Mouse (Mus musculus) right cerebral cortex, postnatal 4 days (tissue): Measurements from ENCODE around the gene Yap1.
"Not testable (repeated sequence)": the region's sequence is repeated elsewhere in the genome, so short reads cannot be mapped to it uniquely, and the experiment has no call there.

Source experiments
- DNase-seq: peaks from one replicate; pipeline ENCODE4 v3.0.0-alpha.2; 2022

Yap1 gene

GRCm38 (mm10) chr9:7907351-7907985 lies 96.9 kb downstream of the Yap1 start:
- no peak for DNase-seq

- DNase-seq, result no peak
Measured at GRCm38 (mm10) chr9:7906564-7906963, 97.8 kb downstream of the Yap1 start.

GRCm38 (mm10) chr9:7903825-7904224 lies 100.6 kb downstream of the Yap1 start:
- no peak for DNase-seq

- no peak for DNase-seq
Measured at GRCm38 (mm10) chr9:7903262-7903661, 101.1 kb downstream of the Yap1 start.

- no peak for DNase-seq
Measured at GRCm38 (mm10) chr9:7902311-7902710, 102.1 kb downstream of the Yap1 start.

- no peak for DNase-seq
Measured at GRCm38 (mm10) chr9:7900965-7901364, 103.4 kb downstream of the Yap1 start.

GRCm38 (mm10) chr9:7897502-7897901 lies 106.9 kb downstream of the Yap1 start:
- DNase-seq, result peak; percentile 57

- not testable (repeated sequence) for DNase-seq
Measured at GRCm38 (mm10) chr9:7891796-7892195, 112.6 kb downstream of the Yap1 start.

- DNase-seq, result no peak
Measured at GRCm38 (mm10) chr9:7891177-7891576, 113.2 kb downstream of the Yap1 start.

- no peak for DNase-seq
Measured at GRCm38 (mm10) chr9:7884346-7884745, 120.0 kb downstream of the Yap1 start.

GRCm38 (mm10) chr9:7882304-7882865 lies 122.0 kb downstream of the Yap1 start:
- DNase-seq, result no peak
